Mouse (Mus musculus): ENCODE measurements around the gene Ing2.

GRCm38 (mm10) chr8:47689704-47690326 lies 14.5 kb upstream of the Ing2 start:
- TF ChIP-seq EP300 (IDR thresholded peaks at IDR 0.05; ENCODE audit: low read depth) = no peak
- peak; percentile 21; the same call in 1 of the 2 replicates for TF ChIP-seq CTCF (IDR thresholded peaks at IDR 0.05; ENCODE audit: low read depth)

Measured in heart, postnatal 0 days (tissue).